Mouse (Mus musculus): ENCODE measurements at regions not wholly inside any gene's neighbourhood (a gene's known extent, or its start where the extent isn't known, plus 50 kb on each side); places are given as distances from the start of the nearest gene placed in this dataset.

DNA sequence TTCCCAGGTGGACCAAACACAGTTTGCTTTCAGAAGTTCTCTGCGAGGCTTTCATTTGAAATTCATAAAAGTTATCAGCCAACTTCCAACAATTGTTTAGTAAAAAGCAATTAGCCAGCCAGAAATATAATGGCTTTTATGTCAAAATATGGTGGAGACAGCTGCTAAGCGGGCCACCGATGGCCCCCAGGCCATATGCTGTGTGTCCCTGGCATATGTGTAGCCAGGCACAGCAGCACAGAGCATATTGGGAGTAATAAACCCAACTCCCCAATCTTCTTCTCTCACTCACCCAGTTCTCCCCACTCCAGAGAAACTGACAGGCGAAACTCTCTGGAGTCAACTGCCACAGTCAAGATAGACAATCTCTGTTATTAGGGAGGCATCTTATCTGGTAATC lies 137.5 kb upstream of the Sel1l start:
- DNase-seq (ENCODE audit: low spot score) = no peak

DNA sequence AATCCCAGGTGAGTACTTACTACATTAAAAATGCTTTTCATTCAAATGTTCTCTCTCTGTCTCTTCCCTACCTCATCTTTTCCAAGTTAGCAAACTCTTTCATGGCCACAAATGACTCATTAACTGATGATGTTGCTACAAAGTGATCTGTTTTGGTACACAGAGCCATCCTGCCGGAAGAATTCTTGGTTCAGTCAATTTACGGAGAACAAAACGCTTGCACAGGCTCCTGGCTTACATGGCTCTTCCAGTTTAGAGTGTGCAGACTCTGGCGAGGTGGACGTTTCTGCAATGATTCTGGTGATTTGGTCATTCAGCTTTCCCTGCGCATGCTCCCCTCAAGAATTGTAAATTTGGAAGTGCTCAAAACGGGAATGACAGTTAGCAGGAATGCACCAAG lies 131.4 kb upstream of the Sel1l start:
- no peak for DNase-seq (ENCODE audit: low spot score)

DNA sequence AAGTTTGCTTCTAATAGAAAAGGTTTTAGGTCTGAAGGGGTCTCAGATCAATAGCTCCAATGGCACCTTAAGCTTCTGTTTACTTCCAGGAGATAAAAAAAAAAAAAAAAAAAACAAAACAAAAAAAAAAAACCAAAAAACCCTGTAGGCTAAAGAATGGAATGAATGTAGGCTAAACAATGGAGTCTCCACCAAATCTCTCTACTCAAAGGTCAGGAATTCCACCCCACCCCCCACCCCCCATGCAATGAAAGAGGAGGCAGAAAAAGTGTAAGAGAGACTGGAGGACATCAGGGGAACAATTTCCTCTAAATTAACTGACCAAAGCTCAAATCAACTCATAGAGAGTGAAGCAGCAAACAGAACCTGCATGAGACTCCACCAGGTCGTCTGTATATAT lies 122.1 kb upstream of the Sel1l start:
- DNase-seq (ENCODE audit: low spot score) = no peak

DNA sequence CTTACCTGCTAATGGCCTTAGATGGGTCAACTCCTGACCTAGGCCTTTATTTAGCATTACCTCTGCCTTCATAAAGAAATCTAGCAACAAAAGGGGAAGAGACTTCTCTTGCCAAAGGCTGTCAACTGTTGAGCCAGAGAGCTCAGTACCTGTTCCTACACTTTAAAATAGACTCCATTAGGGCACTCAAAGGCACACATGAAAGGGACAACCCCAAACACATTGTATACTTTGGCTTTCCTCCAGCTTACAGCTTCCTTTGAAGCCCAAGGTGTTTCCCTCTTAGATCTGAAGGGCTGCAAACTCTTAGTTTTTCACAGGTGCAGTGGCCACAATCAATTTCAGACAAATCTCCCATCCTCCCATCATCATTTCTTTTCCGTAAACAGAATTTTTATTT lies 117.0 kb upstream of the Sel1l start:
- no peak for DNase-seq (ENCODE audit: low spot score)

DNA sequence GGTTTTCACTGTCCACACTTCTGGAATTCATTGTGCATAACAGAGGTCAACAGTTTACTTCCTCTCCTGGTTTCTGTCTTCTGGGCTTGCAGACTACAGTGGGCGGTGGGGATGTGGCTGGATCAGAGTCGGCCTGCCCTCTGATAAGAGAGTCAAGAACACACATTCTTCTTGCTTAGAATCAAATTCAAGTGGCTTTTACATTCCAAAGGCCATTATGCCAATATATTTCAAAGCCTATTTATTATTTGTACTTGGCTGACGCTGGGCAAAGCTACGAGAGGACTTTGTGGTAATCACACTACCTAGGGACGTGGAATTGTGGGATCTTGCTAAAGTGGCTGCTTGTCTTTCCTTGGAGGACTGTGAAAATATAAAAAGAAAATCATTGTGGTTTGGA lies 114.3 kb upstream of the Sel1l start:
- no peak for DNase-seq (ENCODE audit: low spot score)

DNA sequence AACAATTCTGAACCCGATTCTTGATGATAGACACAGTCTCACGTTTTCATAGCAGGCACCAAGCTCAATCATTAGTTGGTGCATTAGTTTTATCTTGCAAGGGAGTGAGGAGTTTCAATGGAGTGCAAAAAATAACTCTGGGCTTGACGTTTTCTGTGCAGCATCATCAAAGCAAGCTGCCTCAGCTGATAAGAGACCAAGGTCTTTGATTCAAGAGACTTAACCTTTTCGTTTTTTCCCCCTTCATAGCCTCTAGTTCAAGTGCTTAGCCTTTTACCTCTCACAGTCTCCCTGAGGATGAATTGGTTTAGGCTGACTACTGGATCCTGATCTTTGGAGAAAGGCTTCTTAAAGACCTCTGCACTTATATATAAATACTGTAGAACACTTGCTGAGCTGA lies 109.1 kb upstream of the Sel1l start:
- DNase-seq (ENCODE audit: low spot score) = no peak

DNA sequence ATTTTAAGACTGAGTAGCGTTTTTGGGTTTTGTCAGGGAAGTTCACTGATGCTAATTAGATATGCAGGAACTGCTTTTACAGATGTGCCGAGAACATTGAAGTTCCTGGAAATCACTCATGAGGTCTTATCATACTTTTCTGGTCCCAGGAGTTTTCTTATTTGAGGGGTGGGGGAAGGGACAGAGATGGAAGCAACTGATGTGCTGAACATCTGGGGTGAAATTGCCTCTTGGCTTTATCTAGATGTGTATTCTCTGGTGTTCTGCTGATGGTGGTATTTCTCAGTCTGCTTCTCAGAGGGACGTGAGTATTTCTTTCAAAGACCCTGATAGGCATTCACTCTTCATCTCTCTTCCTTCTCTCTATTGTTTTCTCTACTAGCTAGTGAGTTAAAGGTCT lies 107.5 kb upstream of the Sel1l start:
- no peak for DNase-seq (ENCODE audit: low spot score)

DNA sequence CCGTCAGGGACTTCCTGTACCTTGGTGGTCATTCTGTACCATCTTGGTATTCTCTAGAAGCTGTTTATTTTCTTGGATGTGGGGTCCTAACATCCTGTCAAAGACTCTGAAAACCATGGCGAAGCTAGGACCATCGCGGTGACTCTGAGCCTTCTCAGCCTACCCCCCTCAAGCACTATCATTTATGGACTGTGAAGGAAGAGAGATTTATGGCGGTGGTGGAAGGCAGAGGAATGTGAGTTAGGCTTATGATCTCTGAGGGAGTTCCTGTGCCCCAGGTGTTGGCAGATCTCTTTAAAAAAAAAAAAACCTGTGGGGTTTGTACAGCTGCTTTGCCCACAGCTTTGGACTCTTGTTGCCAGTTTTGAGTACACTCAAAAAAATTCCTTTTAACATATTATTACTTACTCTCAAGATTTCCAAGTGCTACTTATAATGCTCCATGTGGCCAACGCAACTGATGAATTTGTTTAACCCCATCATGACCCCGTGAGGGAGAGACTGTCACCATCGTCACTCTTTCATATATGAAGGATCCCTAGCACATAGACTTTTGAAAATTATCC lies 99.7 kb upstream of the Sel1l start:
- DNase-seq (ENCODE audit: low spot score) = no peak

DNA sequence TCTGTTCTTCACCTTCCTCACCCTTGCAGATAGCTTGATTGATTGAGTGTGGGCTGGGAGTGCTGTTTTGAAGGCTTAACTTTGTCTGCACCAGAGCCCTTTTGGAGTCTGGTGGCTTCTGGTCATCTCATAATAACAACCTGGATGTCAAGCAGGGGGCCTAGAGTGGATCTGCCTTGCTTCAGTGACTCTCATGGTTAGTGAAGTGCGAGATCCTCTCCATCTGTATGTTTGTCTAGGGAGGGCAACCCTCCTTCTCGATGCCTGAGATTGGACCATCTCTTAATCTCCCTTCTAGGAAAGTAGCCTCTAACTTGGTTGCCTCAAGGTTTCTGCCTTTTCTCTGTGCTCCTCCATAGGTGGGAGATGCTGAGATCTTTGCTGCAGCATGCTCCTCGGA lies 99.0 kb upstream of the Sel1l start:
- DNase-seq (ENCODE audit: low spot score) = no peak

DNA sequence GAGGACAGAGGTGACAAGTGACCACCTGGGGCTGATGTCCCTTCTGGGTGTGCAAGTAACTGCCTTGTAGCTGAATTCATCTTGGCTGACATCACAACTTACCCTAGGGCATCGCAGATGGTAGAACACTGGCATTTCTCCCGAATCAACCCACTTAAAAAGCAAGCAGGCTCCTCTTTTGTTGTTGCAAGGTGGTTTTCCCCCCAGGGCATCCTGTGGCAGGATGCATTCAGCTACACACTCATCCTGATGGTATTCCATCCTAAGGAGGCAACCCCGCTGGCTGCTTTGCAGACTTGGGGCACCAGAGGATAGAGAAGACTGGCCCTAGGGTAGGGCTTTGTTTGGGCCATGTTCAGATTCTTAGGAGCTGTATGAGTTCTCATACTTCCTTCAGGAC lies 97.6 kb upstream of the Sel1l start:
- no peak for DNase-seq (ENCODE audit: low spot score)

DNA sequence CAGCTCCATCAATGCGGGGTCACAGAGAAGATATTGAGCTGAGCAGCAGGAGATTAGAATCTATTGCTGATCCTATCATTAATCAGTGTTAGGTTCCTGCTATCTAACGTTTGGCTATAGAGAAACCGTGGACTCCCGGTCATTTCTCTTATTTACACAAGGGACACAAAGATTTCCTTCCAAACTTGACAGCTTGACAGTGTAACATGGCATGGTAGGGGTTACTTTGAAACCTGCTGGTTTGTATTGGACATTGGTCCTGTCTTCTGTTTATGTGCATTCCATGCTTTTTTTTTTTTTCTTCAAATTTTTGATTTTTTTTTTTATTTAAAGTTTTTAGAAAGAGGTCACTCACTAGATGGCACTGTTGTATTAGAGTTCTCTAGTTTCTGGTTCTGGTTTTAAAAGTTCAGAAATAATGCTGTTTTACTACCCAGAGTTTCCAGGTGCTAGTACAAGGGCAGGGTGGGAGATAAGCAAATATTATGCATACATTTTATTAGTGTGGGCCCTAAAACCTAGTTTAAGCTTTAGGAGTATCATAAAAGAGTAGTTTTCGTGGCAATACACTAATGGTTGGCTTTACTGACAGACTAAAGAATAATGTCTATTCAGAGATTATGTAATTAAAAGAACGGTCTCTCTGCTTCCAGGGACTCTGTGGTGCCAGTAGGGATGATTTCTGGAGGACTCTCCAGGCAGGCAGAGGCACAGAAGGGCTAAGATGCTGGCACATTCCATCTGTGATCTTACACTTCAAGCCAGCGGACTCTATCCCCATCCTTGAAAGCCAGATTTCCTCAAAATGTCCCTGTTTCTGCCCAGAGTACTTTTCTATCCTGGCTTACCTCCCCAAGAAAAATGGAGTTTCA lies 83.8 kb upstream of the Sel1l start:
- DNase-seq (ENCODE audit: low spot score) = no peak

DNA sequence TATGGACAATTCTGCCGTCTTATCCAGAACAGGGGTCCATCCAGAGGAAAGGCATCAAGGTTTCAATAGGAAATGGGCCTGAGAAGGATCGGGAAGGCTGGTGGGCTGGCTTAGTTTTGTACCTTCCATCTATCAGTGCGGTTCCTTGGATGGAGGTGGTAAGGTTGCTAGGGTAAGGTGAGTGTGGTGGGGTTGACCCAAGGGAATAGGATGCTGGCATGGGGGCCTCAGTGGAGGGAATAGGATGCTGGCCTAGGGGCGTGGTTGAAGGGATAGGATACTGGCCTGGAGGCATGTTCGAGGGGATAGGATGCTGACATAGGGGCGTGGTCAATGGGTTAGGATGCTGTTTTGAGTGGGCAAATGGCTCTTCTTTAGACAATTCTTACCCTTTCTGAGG lies 82.6 kb upstream of the Sel1l start:
- DNase-seq (ENCODE audit: low spot score) = no peak

DNA sequence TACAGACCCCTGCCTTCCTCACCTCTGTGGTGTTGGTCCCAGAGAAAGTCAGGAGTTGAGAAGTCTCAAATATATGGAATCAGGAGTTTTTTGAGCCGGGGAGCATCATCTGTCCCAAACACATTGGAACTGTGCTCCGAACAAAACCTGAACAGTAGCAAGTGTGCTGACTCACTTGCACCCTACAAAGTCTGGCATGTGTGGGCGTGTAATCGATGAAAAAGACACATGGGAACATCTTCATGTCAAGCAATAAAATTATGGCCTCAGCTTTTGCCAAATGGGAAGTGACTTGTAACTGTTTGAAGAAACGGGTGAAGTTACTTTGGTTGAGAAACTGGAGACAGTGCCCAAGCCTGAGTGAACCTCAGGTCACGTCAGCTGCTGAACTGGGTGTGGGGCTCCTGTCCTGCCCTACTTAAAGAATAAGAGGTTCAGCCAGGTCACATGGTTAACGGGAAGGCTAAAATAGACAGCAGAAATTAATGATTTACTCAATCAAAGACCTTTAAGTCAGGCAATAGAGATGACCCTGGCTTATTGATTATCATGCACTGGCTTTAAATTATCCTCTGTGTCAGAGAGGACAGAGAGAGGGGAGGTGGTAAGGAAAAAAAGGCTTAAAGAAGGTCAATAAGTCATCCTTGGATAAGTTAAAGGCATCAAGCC lies 80.6 kb upstream of the Sel1l start:
- no peak for DNase-seq (ENCODE audit: low spot score)

DNA sequence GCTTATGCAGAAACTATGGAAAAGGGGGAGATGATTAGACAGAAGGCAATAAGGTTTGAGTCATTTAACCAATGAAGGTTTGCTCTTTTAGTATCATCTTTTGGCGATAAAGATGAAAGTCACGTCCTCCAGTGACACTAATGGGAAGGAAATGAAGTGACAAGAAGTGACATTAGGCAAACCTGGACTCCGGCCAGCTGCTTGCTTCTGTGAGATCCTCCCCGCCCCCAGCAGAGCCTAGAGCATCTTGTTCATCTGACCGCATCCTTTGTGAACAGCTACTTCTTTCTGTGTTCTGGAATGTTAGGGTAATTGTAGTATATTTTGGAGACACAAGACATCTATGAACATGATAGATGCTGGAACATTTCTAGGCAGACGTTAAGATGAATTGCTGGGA lies 78.6 kb upstream of the Sel1l start:
- no peak for DNase-seq (ENCODE audit: low spot score)

DNA sequence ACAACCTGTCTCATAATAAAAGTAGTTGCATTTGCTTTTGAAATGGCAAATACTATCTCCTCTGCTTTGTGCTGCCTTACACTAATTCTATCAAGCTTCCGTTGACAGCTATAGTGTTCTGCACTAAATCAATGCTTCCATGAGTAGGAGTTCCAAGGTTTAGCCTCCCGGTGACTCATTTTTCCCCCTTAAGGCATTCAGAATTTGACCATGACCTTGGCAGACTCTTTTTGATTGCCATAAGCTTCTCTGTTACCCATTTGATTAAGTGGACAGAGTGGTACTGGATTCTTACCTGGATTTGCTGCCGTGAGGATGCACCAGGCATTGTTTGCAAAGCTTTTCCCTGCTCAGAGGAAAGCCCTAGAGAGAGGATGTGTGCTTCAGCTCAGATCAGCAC lies 66.5 kb upstream of the Sel1l start:
- DNase-seq (ENCODE audit: low spot score) = no peak

DNA sequence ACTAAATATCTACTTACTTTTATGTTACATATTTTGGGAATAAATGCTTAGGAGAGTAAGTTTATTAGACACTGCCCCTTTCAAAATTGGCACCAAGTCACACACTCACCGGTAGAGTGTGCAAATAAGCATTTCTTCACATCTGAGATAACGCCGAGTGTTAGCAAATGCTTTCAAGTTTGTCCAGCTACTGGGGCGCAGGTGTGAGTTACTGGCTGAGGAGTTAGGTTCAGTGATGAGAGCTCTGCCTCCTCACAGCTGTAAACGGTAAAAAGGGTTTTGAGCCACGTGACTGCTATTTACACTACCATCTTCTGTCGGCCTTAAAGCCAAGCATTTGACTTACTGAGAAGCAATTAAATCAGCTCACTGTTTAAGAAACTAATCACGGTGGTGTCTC lies 61.6 kb upstream of the Sel1l start:
- DNase-seq (ENCODE audit: low spot score) = no peak
